Mouse (Mus musculus): Measurements from ENCODE around the gene 1300017J02Rik. TPM values are rescaled to one million over a fixed set of nuclear protein-coding genes. Genes with fewer than 3 reads are reported as not detected.

The 1300017J02Rik gene
- total RNA-seq, 2 experiments from 2014 or later = not detected

DNA sequence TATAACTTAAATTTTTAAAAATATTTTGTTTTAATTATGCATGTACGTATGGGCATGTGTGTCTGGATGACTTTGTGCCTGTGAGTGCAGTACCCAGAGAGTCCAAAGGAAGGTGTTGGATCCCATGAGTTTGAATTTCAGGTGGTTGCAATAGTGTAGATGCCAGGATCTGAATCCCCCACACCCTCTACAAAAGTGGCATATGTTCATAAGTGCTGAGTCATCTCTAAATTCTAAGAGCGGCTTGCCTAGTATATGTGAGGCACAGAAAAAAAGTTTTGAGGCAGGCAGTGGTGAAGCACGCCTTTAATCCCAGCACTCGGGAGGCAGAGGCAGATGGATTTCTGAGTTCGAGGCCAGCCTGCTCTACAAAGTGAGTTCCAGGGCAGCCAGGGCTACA is 99.1 kb downstream of the 1300017J02Rik start:
- DNase-seq (ENCODE audit: extremely low spot score in 1 of 2, low spot score in 2 of 2) = no peak
- no peak overlapping the region for H3K27ac ChIP-seq
- H3K4me3 ChIP-seq = no peak overlapping the region
- intact Hi-C loops (cut with DNase I) = loop anchor here (5.0 kb wide), 1 partner anchor 157 kb away; no protein-coding TSS in a partner anchor
- TF ChIP-seq CTCF (IDR thresholded peaks at IDR 0.05) = no peak

DNA sequence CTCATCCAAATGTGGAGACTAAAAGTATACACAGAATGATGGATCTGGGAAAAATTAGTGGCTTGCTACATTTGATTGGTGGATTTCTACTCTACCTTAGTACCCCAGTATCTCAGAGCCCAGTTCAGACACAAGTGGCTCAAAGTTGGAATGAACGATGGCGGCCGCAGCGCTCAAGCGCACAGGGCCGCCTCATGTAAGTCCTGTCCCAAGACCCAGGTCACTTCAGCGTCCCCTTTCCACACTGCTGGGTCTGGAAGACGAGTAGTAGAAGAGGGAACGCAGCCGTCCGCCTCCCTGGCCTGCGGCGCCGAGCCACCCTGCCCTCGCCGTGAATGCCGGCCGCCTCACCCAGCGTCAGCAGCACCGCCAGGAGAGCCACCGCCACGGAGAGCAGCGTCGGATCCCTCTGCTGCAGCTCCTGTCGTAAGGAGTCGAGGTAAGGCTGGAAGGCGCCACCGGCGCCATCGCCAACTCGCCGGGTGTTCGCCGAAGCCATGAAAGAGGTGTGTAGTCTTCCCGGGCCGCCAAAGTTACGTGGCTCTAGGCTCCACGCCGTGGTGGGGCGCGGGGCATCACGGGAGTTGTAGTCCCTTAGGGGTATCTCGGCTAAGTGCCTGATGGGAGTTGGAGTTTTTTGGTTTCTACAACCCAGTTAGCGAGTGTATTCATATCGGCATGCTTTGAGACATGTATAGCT is 103.2 kb downstream of the 1300017J02Rik start, which contains the start of gene Srprb:
Gene Srprb (minus strand): TSS at position 577 of the 700 bp plus-strand sequence.
- peak within 1 kb of the TSS; percentile 74 for H3K4me3 ChIP-seq
- DNase-seq (ENCODE audit: extremely low spot score in 1 of 2, low spot score in 2 of 2) = peak; percentile 93 to 94
- no peak for TF ChIP-seq CTCF (IDR thresholded peaks at IDR 0.05)
- H3K27ac ChIP-seq = peak within 1 kb of the TSS; percentile 78
- intact Hi-C loops (cut with DNase I) = loop anchor here (5.0 kb wide), 1 partner anchor 109 kb away; no protein-coding TSS in a partner anchor

Other genes starting within 250 kb of the 1300017J02Rik start
- gene Rab6b, start 193.3 kb downstream of the 1300017J02Rik start, total RNA-seq (2021) = 100 to 1,000 TPM; 605 to 610 TPM
- 10 to 100 TPM; 17.6 to 20.5 TPM for gene Srprb, start 102.9 kb downstream of the 1300017J02Rik start, total RNA-seq (2021)
- gene Gm20425, start 74.8 kb downstream of the 1300017J02Rik start, total RNA-seq (2021) = 10 to 100 TPM in 1 of 2 experiments, 1 to 10 TPM in 1; 8.5 to 11.7 TPM
- gene Trf, start 74.6 kb downstream of the 1300017J02Rik start, total RNA-seq (2021) = 100 to 1,000 TPM; 131 to 135 TPM
- gene Topbp1, start 133 bp upstream of the 1300017J02Rik start, total RNA-seq (2021) = 10 to 100 TPM; 20.0 to 23.1 TPM
- 10 to 100 TPM; 74.1 to 79.7 TPM for gene Cdv3, start 60.8 kb upstream of the 1300017J02Rik start, total RNA-seq (2021)
- 1 to 10 TPM; 2.6 to 3.7 TPM for gene Bfsp2, start 175.3 kb upstream of the 1300017J02Rik start, total RNA-seq (2021)